Mouse (Mus musculus) MEL (cell line): Measurements from ENCODE around the gene Arhgap21. TPM values are rescaled to one million over a fixed set of nuclear protein-coding genes. Genes with fewer than 3 reads are reported as not detected.
A peak's percentile ranks its signal among the peaks of the same experiment; 100 is the strongest.

Source experiments
- DNase-seq: peaks from one replicate; pipeline ENCODE4 v3.0.0; 2011; ENCODE audit warnings: low read depth, low spot score
- H3K27ac ChIP-seq: 2 replicates; pipeline ENCODE4 v1.5.1; 2012; ENCODE audit warnings: low read depth, mild to moderate bottlenecking, control low read depth, low read length, moderate library complexity; ENCODE audit not compliant: control insufficient read depth
- H3K27me3 ChIP-seq, 2 experiments: fragments of 150-350 bp in 1 of 2; sonication (generic) in 1 of 2; 2 replicates each; pipeline ENCODE4 v1.6.1; 2012; ENCODE audit warnings: low read length in 2 of 2, mild to moderate bottlenecking in 2 of 2, improper control_type of control experiment in 1 of 2, moderate library complexity in 1 of 2; ENCODE audit not compliant: insufficient read depth in 2 of 2, control insufficient read depth in 1 of 2
- H3K36me3 ChIP-seq, 2 experiments: 2 replicates each; pipeline ENCODE4 v1.6.1; 2012 to 2014; ENCODE audit warnings: low read length in 2 of 2, improper control_type of control experiment in 1 of 2, inconsistent platforms in 1 of 2, mild to moderate bottlenecking in 1 of 2; ENCODE audit not compliant: insufficient read depth in 2 of 2, control insufficient read depth in 1 of 2
- H3K4me1 ChIP-seq, 2 experiments: fragments of 150-350 bp in 1 of 2; sonication (generic) in 1 of 2; 2 replicates each; pipeline ENCODE4 v1.6.1; 2012; ENCODE audit warnings: low read length in 2 of 2, improper control_type of control experiment in 1 of 2, mild to moderate bottlenecking in 1 of 2; ENCODE audit not compliant: insufficient read depth in 2 of 2, control insufficient read depth in 1 of 2
- H3K4me3 ChIP-seq, 2 experiments: fragments of 150-350 bp in 1 of 2; sonication (generic) in 1 of 2; 2 replicates each; pipeline ENCODE4 v1.5.1; 2012; ENCODE audit warnings: low read depth in 2 of 2, low read length in 2 of 2, mild to moderate bottlenecking in 2 of 2, moderate library complexity in 2 of 2, control low read depth in 1 of 2, improper control_type of control experiment in 1 of 2; ENCODE audit not compliant: control insufficient read depth in 1 of 2, insufficient read depth in 1 of 2
- H3K79me2 ChIP-seq: 2 replicates; pipeline ENCODE4 v1.6.1; 2012; ENCODE audit warnings: mild to moderate bottlenecking, low read length, moderate library complexity; ENCODE audit not compliant: control insufficient read depth, poor library complexity, insufficient read depth
- H3K9ac ChIP-seq: 2 replicates; pipeline ENCODE4 v1.6.1; 2012; ENCODE audit warnings: low read depth, mild to moderate bottlenecking, control low read depth, low read length, moderate library complexity; ENCODE audit not compliant: control insufficient read depth, poor library complexity, severe bottlenecking
- H3K9me3 ChIP-seq: fragments of 150-350 bp; sonication (generic); replicated peaks from 2 replicates; pipeline ENCODE4 v1.6.1; 2012; ENCODE audit warnings: mild to moderate bottlenecking, low read length, improper control_type of control experiment, moderate library complexity; ENCODE audit not compliant: insufficient read depth
- BHLHE40 ChIP-seq: IDR thresholded peaks from 2 replicates; pipeline ENCODE4 v1.6.1; 2012; ENCODE audit warnings: low read depth, mild to moderate bottlenecking, inconsistent platforms, low read length, improper control_type of control experiment, borderline replicate concordance
- CHD2 ChIP-seq: IDR thresholded peaks from 2 replicates; pipeline ENCODE4 v1.6.1; 2011; ENCODE audit warnings: low read length, improper control_type of control experiment
- ELF1 ChIP-seq: IDR thresholded peaks from 2 replicates; pipeline ENCODE4 v1.6.1; 2014; ENCODE audit warnings: low read depth, mild to moderate bottlenecking, inconsistent platforms, low read length, improper control_type of control experiment, moderate library complexity
- EP300 ChIP-seq, 2 experiments: IDR thresholded peaks; 2 replicates each; pipeline ENCODE4 v1.6.1; 2011; ENCODE audit warnings: improper control_type of control experiment in 2 of 2, low read length in 2 of 2, low read depth in 1 of 2, mild to moderate bottlenecking in 1 of 2
- ETS1 ChIP-seq: IDR thresholded peaks from 2 replicates; pipeline ENCODE4 v1.6.1; 2012; ENCODE audit warnings: low read depth, mild to moderate bottlenecking, inconsistent platforms, low read length, improper control_type of control experiment, moderate library complexity
- GATA1 ChIP-seq: IDR thresholded peaks from 2 replicates; pipeline ENCODE4 v1.6.1; 2011; ENCODE audit warnings: low read depth, low read length, improper control_type of control experiment
- JUND ChIP-seq: IDR thresholded peaks from 2 replicates; pipeline ENCODE4 v1.6.1; 2011; ENCODE audit warnings: low read depth, mild to moderate bottlenecking, improper control_type of control experiment, low read length
- MAFK ChIP-seq: IDR thresholded peaks from 2 replicates; pipeline ENCODE4 v1.6.1; 2011; ENCODE audit warnings: low read depth, mild to moderate bottlenecking, low read length, improper control_type of control experiment, borderline replicate concordance
- MAX ChIP-seq: IDR thresholded peaks from 2 replicates; pipeline ENCODE4 v1.6.1; 2011; ENCODE audit warnings: low read length, improper control_type of control experiment
- MXI1 ChIP-seq: IDR thresholded peaks from 2 replicates; pipeline ENCODE4 v1.6.1; 2011; ENCODE audit warnings: mild to moderate bottlenecking, low read depth, low read length, improper control_type of control experiment
- MYB ChIP-seq: IDR thresholded peaks from 2 replicates; pipeline ENCODE4 v1.6.1; 2011; ENCODE audit warnings: mild to moderate bottlenecking, low read depth, low read length, improper control_type of control experiment
- NRF1 ChIP-seq: IDR thresholded peaks from 2 replicates; pipeline ENCODE4 v1.6.1; 2014; ENCODE audit warnings: low read depth, mild to moderate bottlenecking, inconsistent platforms, low read length, improper control_type of control experiment, moderate library complexity; ENCODE audit not compliant: poor library complexity, insufficient read depth, severe bottlenecking
- POLR2AphosphoS2 ChIP-seq: IDR thresholded peaks from 2 replicates; pipeline ENCODE4 v1.6.1; 2011; ENCODE audit warnings: low read length, improper control_type of control experiment
- RCOR1 ChIP-seq: IDR thresholded peaks from 2 replicates; pipeline ENCODE4 v1.6.1; 2012; ENCODE audit warnings: low read depth, mild to moderate bottlenecking, inconsistent platforms, low read length, improper control_type of control experiment
- SIN3A ChIP-seq: IDR thresholded peaks from 2 replicates; pipeline ENCODE4 v1.6.1; 2012; ENCODE audit warnings: low read length, improper control_type of control experiment, inconsistent platforms
- TAL1 ChIP-seq: IDR thresholded peaks from 2 replicates; pipeline ENCODE4 v1.6.1; 2012; ENCODE audit warnings: mild to moderate bottlenecking, inconsistent platforms, low read length, moderate library complexity, mixed read lengths
- TCF12 ChIP-seq: IDR thresholded peaks from 2 replicates; pipeline ENCODE4 v1.6.1; 2014; ENCODE audit warnings: low read depth, mild to moderate bottlenecking, inconsistent platforms, low read length, improper control_type of control experiment, moderate library complexity
- UBTF ChIP-seq: IDR thresholded peaks from 2 replicates; pipeline ENCODE4 v1.6.1; 2012; ENCODE audit warnings: low read depth, mild to moderate bottlenecking, inconsistent platforms, low read length, improper control_type of control experiment, moderate library complexity, borderline replicate concordance; ENCODE audit not compliant: insufficient read depth
- USF1 ChIP-seq: IDR thresholded peaks from 2 replicates; pipeline ENCODE4 v1.6.1; 2014; ENCODE audit warnings: low read depth, mild to moderate bottlenecking, inconsistent platforms, low read length, improper control_type of control experiment, moderate library complexity
- USF2 ChIP-seq, 2 experiments: IDR thresholded peaks; 2 replicates each; pipeline ENCODE4 v1.6.1; 2011 to 2012; ENCODE audit warnings: improper control_type of control experiment in 2 of 2, low read length in 2 of 2, borderline replicate concordance in 1 of 2, inconsistent platforms in 1 of 2, low read depth in 1 of 2, mild to moderate bottlenecking in 1 of 2; ENCODE audit not compliant: insufficient read depth in 1 of 2
- ZC3H11A ChIP-seq: IDR thresholded peaks from 2 replicates; pipeline ENCODE4 v1.6.1; 2012; ENCODE audit warnings: low read depth, mild to moderate bottlenecking, inconsistent platforms, low read length, improper control_type of control experiment
- ZMIZ1 ChIP-seq: IDR thresholded peaks from 2 replicates; pipeline ENCODE4 v1.6.1; 2012; ENCODE audit warnings: low read depth, mild to moderate bottlenecking, inconsistent platforms, low read length, improper control_type of control experiment, moderate library complexity
- ZNF384 ChIP-seq: IDR thresholded peaks from 2 replicates; pipeline ENCODE4 v1.6.1; 2012; ENCODE audit warnings: low read depth, mild to moderate bottlenecking, inconsistent platforms, low read length, improper control_type of control experiment
- polyA plus RNA-seq, 2 experiments: library from polyadenylated mRNA; stranded (reverse) in 1 of 2; unstranded in 1 of 2; fragments of >175 nt in 1 of 2; fragments of >200 nt in 1 of 2; gene quantifications; 2 replicates each; pipeline versions ENCODE4 v1.2.1 to v1.2.4; 2012; ENCODE audit warnings: low replicate concordance in 2 of 2, low read depth in 1 of 2; ENCODE audit not compliant: insufficient read length in 2 of 2, insufficient read depth in 1 of 2, missing spikeins in 1 of 2
- total RNA-seq: library from RNA; depleted of rRNA; stranded (reverse); fragments of 300-350 nt; gene quantifications from 2 replicates; pipeline ENCODE4 v1.2.3, GENCODE M21; 2012

The Arhgap21 gene
- total and polyA plus RNA-seq, 3 experiments, result 12.4 to 104 (median 30.6) TPM

- TF ChIP-seq USF1, result no peak
- TF ChIP-seq TAL1, result peak; percentile 73
- no peak for TF ChIP-seq RCOR1
- TF ChIP-seq MYB, result no peak
- peak; percentile 38 for TF ChIP-seq GATA1
- peak; percentile 20; the same call in 1 of the 2 replicates for TF ChIP-seq SIN3A
- 0 out of 4 replicates have a peak, but pooled peaks of 1 of the 2 experiments have one; percentile 23 for TF ChIP-seq EP300 (IDR thresholded peaks at IDR 0.05; ENCODE audit: low read depth in 1 of 2, low read length in 2 of 2)
- TF ChIP-seq MXI1, result no peak
- TF ChIP-seq NRF1, result no peak
- TF ChIP-seq ZNF384, result peak; percentile 91
- peak; percentile 51; the same call in 1 of the 2 replicates for TF ChIP-seq ETS1
- TF ChIP-seq TCF12, result 0 out of 2 replicates have a peak, but pooled peaks have one; percentile 8
- no peak for TF ChIP-seq JUND
- TF ChIP-seq MAX, result no peak
- H3K9me3 ChIP-seq, result no peaks in the 10 kb centered on the region
- no peak overlapping the region for H3K9ac ChIP-seq
- no peaks in the 10 kb centered on the region for H3K27me3 ChIP-seq
- DNase-seq, result peak; percentile 65
- H3K27ac ChIP-seq, result no peak overlapping the region
- H3K4me3 ChIP-seq, result no peak overlapping the region
- peaks cover 67% of the 10 kb centered on the region for H3K79me2 ChIP-seq
- peaks cover 5 to 28% of the 10 kb centered on the region in 2 experiments; a peak in 3 of 4 replicates for H3K36me3 ChIP-seq
- peaks cover 6 to 18% of the 10 kb centered on the region in 2 experiments for H3K4me1 ChIP-seq
These were observed 9.6 kb downstream of the Arhgap21 start for GRCm38 (mm10) chr2:20959045-20959444.

- no peak for DNase-seq
- H3K36me3 ChIP-seq, result peaks cover 5 to 23% of the 10 kb centered on the region in 2 experiments; a peak in 3 of 4 replicates
- peaks cover 6 to 11% of the 10 kb centered on the region in 2 experiments; a peak in 3 of 4 replicates for H3K4me1 ChIP-seq
- H3K27ac ChIP-seq, result no peak overlapping the region
- H3K9ac ChIP-seq, result no peak overlapping the region
- TF ChIP-seq MXI1, result no peak
- no peak for TF ChIP-seq UBTF
- TF ChIP-seq USF2 (IDR thresholded peaks at IDR 0.05; ENCODE audit: borderline replicate concordance in 1 of 2, insufficient read depth in 1 of 2, low read depth in 1 of 2, low read length in 2 of 2), result no peak
- TF ChIP-seq MAX, result no peak
- no peak for TF ChIP-seq NRF1
- TF ChIP-seq MAFK, result no peak
- no peak for TF ChIP-seq CHD2
- no peak for TF ChIP-seq RCOR1
- no peak for TF ChIP-seq ZMIZ1
- no peak for TF ChIP-seq ELF1
- no peak for TF ChIP-seq BHLHE40
- no peak for TF ChIP-seq ZC3H11A
- TF ChIP-seq TCF12, result no peak
- TF ChIP-seq POLR2AphosphoS2, result no peak
- no peak for TF ChIP-seq SIN3A
- no peak for TF ChIP-seq ETS1
- no peak for TF ChIP-seq USF1
- no peaks in the 10 kb centered on the region for H3K27me3 ChIP-seq
- H3K79me2 ChIP-seq, result peaks cover 70% of the 10 kb centered on the region
- no peaks in the 10 kb centered on the region for H3K9me3 ChIP-seq
- H3K4me3 ChIP-seq, result no peak overlapping the region
These were observed 10.7 kb downstream of the Arhgap21 start for GRCm38 (mm10) chr2:20957995-20958394.
